Mouse (Mus musculus) spleen, adult 10 weeks (tissue): ENCODE results near the gene Sfi1. TPM values are rescaled to one million over a fixed set of nuclear protein-coding genes. Genes with fewer than 3 reads are reported as not detected.

ENCODE experiments used
- polyA plus RNA-seq: library from polyadenylated mRNA; stranded (reverse); fragments of 350-450 nt; fragmentation: Illumina TruSeq; extraction: RNeasy Lipid Tissue Mini Kit (QIAGEN cat#74804); gene quantifications from one replicate; pipeline ENCODE4 v1.2.3, GENCODE M21; 2015; ENCODE audit warnings: low replicate concordance; ENCODE audit not compliant: insufficient read depth

Gene Sfi1
- 64.2 TPM for polyA plus RNA-seq

DNA sequence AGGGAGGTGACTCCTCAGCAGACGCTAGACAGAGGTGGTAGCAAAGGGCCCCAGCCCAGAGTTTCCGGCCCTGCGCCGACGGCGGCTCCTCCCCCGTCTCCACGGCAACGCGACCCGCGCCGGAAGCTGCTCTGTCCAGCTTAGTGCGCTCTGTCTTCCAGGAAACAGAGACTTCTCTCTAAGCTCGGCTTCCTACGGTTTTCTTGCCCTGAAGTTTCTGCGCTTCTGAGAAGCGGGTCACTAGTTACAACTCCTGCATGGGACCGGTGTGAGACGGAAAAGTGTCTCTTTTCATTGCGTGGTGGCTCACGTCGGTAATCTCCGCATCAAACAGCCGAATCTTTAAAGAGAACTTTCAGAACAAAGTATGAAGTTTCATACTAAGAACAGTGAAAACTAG is at the start of gene Sfi1:
Gene Sfi1 (minus strand): TSS at position 101 of the 400 bp plus-strand sequence.

DNA sequence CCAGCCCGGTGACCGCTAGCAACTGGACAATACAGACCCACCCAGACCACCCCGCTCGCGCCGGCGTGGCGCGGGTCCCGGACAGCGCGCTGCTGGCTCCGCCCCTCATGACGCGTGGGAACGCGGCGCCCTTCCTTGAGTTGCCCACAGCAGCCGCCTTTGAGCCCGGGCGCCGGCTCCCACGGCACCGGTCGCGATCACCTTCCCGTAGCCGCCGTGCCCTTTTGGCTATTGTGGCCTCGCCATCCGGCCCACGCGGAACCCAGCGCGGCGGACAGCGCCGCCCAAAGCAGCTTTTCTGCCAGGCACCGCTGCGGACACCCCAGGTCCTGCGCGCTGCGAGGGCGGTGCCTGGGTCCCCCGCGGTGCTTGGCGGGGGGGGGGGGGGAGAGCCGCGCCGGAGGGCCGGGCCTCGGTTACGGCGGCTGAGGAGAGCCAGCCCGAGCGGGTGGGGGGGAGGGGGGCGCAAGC is 9.0 kb upstream of the Sfi1 start, which contains the start of gene Eif4enif1:
Gene Eif4enif1 (plus strand): TSS at position 162 of the 471 bp plus-strand sequence.

Other genes starting within 250 kb of the Sfi1 start
- 85.9 TPM for gene Eif4enif1, start 8.9 kb upstream of the Sfi1 start, polyA plus RNA-seq
- gene Drg1, start 73.0 kb upstream of the Sfi1 start, polyA plus RNA-seq, result 117 TPM
- 39.5 TPM for gene Patz1, start 95.4 kb upstream of the Sfi1 start, polyA plus RNA-seq
- gene Pik3ip1, start 136.9 kb upstream of the Sfi1 start, polyA plus RNA-seq, result 48.9 TPM
- 61.6 TPM for gene Limk2, start 215.7 kb upstream of the Sfi1 start, polyA plus RNA-seq